Mouse (Mus musculus): ENCODE measurements at regions not wholly inside any gene's neighbourhood (a gene's known extent, or its start where the extent isn't known, plus 50 kb on each side); places are given as distances from the start of the nearest gene placed in this dataset.

- DNase-seq (ENCODE audit: low spot score in 2 of 2): no peak
Measured at GRCm38 (mm10) chr9:101670111-101670510, 191.5 kb upstream of the 9630041A04Rik start.

GRCm38 (mm10) chr9:101649816-101650215, 211.8 kb upstream of the 9630041A04Rik start:
- peak in 1 of 2 experiments; percentile 2 for DNase-seq (ENCODE audit: low spot score in 2 of 2)

GRCm38 (mm10) chr9:101641524-101641923, 220.1 kb upstream of the 9630041A04Rik start:
- no peak for DNase-seq (ENCODE audit: low spot score in 2 of 2)

GRCm38 (mm10) chr9:101640598-101640997, 221.0 kb upstream of the 9630041A04Rik start:
- DNase-seq (ENCODE audit: low spot score in 2 of 2): no peak

- no peak for DNase-seq (ENCODE audit: low spot score in 2 of 2)
Measured at GRCm38 (mm10) chr9:101616261-101616660, 245.4 kb upstream of the 9630041A04Rik start.

- no peak for DNase-seq (ENCODE audit: low spot score in 2 of 2)
Measured at GRCm38 (mm10) chr9:101615176-101615575, 246.5 kb upstream of the 9630041A04Rik start.

GRCm38 (mm10) chr9:101613933-101614332, 247.7 kb upstream of the 9630041A04Rik start:
- no peak for DNase-seq (ENCODE audit: low spot score in 2 of 2)

- no peak for DNase-seq (ENCODE audit: low spot score in 2 of 2)
Measured at GRCm38 (mm10) chr9:101613471-101613870, 248.2 kb upstream of the 9630041A04Rik start.

GRCm38 (mm10) chr9:101612971-101613370, 248.7 kb upstream of the 9630041A04Rik start:
- no peak for DNase-seq (ENCODE audit: low spot score in 2 of 2)

- DNase-seq (ENCODE audit: low spot score in 2 of 2): no peak
Measured at GRCm38 (mm10) chr9:101612571-101612970, 249.1 kb upstream of the 9630041A04Rik start.

GRCm38 (mm10) chr9:101611481-101611880, 250.2 kb upstream of the 9630041A04Rik start:
- DNase-seq (ENCODE audit: low spot score in 2 of 2): no peak

GRCm38 (mm10) chr9:101610806-101611443, 250.7 kb upstream of the 9630041A04Rik start:
- DNase-seq (ENCODE audit: low spot score in 2 of 2): no peak

- DNase-seq (ENCODE audit: low spot score in 2 of 2): no peak
Measured at GRCm38 (mm10) chr9:101610338-101610737, 251.3 kb upstream of the 9630041A04Rik start.

GRCm38 (mm10) chr9:101602799-101603198, 258.8 kb upstream of the 9630041A04Rik start:
- DNase-seq (ENCODE audit: low spot score in 2 of 2): no peak

- no peak for DNase-seq (ENCODE audit: low spot score in 2 of 2)
Measured at GRCm38 (mm10) chr9:101596898-101597297, 264.7 kb upstream of the 9630041A04Rik start.

GRCm38 (mm10) chr9:101595101-101595650, 266.5 kb upstream of the 9630041A04Rik start:
- DNase-seq (ENCODE audit: low spot score in 2 of 2): no peak

GRCm38 (mm10) chr9:101592621-101593020, 269.0 kb upstream of the 9630041A04Rik start:
- DNase-seq (ENCODE audit: low spot score in 2 of 2): peak; percentile 8 to 29

- no peak for DNase-seq (ENCODE audit: low spot score in 2 of 2)
Measured at GRCm38 (mm10) chr9:101591681-101592080, 270.0 kb upstream of the 9630041A04Rik start.

GRCm38 (mm10) chr9:101590310-101590709, 271.3 kb upstream of the 9630041A04Rik start:
- DNase-seq (ENCODE audit: low spot score in 2 of 2): no peak

- no peak for DNase-seq (ENCODE audit: low spot score in 2 of 2)
Measured at GRCm38 (mm10) chr9:101581064-101581463, 280.6 kb upstream of the 9630041A04Rik start.

GRCm38 (mm10) chr9:101570714-101571113, 290.9 kb upstream of the 9630041A04Rik start:
- no peak for DNase-seq (ENCODE audit: low spot score in 2 of 2)

- DNase-seq (ENCODE audit: low spot score in 2 of 2): no peak
Measured at GRCm38 (mm10) chr9:101563196-101563595, 298.4 kb upstream of the 9630041A04Rik start.

- no peak for DNase-seq (ENCODE audit: low spot score in 2 of 2)
Measured at GRCm38 (mm10) chr9:101559366-101559765, 302.3 kb upstream of the 9630041A04Rik start.

Measured in left cerebral cortex, adult 9 months (tissue).